Mouse (Mus musculus): ENCODE data around the gene Kcnh7. TPM values are rescaled to one million over a fixed set of nuclear protein-coding genes. Genes with fewer than 3 reads are reported as not detected.
A peak's percentile ranks its signal among the peaks of the same experiment; 100 is the strongest.

The Kcnh7 gene
- polyA plus RNA-seq, 1 experiment = not detected

DNA sequence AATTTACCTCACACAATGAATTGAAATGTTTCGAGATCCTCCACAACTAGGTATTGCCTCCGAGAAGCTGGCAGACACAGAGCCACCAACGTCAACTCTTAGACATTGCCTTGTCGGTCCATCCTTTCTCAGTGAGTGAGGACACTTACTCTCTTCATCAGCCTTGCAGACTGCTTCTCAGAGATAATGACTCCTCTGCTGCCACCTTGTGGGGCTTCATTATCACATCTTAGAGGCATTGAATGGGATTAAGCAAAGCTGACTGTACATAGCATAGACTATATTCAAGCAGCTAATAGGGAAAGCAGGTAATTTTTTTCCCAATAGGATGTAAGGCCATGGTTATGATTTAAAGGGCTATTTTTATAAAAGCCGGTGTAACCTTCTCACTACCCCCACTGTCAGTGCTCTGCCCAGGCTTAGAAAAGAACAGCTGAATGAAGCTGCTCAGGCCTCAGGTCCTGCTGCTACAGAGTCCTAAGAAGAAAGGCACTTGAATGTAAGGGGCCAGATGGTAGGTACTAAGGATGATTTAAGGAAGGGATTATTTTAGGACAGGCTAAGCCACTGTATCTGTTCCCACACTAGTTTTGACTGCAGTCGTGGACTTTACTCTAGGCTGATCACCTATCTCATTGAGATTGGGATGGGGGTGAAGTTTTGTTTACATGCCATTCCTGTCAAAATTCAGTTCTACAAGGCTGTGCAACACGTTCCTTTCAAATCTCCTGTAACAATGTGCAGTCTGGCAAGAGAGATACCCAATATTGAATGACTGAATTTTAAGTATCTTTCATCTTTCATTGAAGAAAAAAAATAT, 529.4 kb downstream of the Kcnh7 start:
- no peak overlapping the region for H3K4me3 ChIP-seq (ENCODE audit: insufficient read depth, poor library complexity, severe bottlenecking)
- no peaks in the 10 kb centered on the region for H3K27me3 ChIP-seq (ENCODE audit: control insufficient read depth, insufficient read depth, insufficient read length)
- H3K79me3 ChIP-seq (ENCODE audit: low read depth) = no peaks in the 10 kb centered on the region
- no peak overlapping the region for H3ac ChIP-seq (ENCODE audit: control insufficient read depth, insufficient read length, low read depth)
- TF ChIP-seq MYOD1 (IDR thresholded peaks at IDR 0.05; ENCODE audit: control insufficient read depth, insufficient read length, low read depth) = no peak
- TF ChIP-seq CTCF (IDR thresholded peaks at IDR 0.05; ENCODE audit: control insufficient read depth, insufficient read depth, insufficient read length) = no peak
- TF ChIP-seq MAX (IDR thresholded peaks at IDR 0.05) = no peak
- TF ChIP-seq CEBPB (IDR thresholded peaks at IDR 0.05; ENCODE audit: low read depth) = no peak
- TF ChIP-seq FOSL1 (IDR thresholded peaks at IDR 0.05; ENCODE audit: insufficient read depth, low read length, poor library complexity, severe bottlenecking) = no peak
- no peak for TF ChIP-seq USF1 (IDR thresholded peaks at IDR 0.05; ENCODE audit: low read depth)
- TF ChIP-seq MYOG (IDR thresholded peaks at IDR 0.05; ENCODE audit: control insufficient read depth, extremely low read depth, insufficient read length) = no peak
- H3K36me3 ChIP-seq (ENCODE audit: control insufficient read depth, insufficient read depth) = no peaks in the 10 kb centered on the region
- no peaks in the 10 kb centered on the region for H3K79me2 ChIP-seq (ENCODE audit: control insufficient read depth, insufficient read depth)

DNA sequence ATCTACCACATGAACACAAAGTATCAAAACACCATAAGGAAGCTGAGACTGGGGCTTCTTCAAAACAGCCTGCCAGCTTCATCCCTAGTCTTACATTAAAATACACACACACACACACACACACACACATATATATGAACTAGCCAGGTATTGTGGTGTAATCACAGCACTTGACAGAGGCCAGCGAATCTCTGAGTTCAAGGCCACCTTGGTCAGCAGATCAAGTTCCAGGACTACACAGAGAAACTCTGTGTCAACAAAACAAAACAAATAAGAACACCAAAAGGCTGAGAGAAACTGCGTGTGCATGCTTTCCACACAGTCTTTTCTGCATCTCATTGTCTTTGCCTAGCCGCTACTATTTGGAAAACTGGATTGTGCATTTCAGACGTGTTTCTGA, 531.6 kb downstream of the Kcnh7 start:
- TF ChIP-seq MYOD1 (IDR thresholded peaks at IDR 0.05; ENCODE audit: control insufficient read depth, insufficient read length, low read depth) (no peak), CTCF (IDR thresholded peaks at IDR 0.05; ENCODE audit: control insufficient read depth, insufficient read depth, insufficient read length) (no peak), MYOG (IDR thresholded peaks at IDR 0.05; ENCODE audit: control insufficient read depth, extremely low read depth, insufficient read length) (no peak), FOSL1 (IDR thresholded peaks at IDR 0.05; ENCODE audit: insufficient read depth, low read length, poor library complexity, severe bottlenecking) (no peak), CEBPB (IDR thresholded peaks at IDR 0.05; ENCODE audit: low read depth) (no peak), MAX (IDR thresholded peaks at IDR 0.05) (no peak), USF1 (IDR thresholded peaks at IDR 0.05; ENCODE audit: low read depth) (no peak)
- no peaks in the 10 kb centered on the region for H3K79me2 ChIP-seq (ENCODE audit: control insufficient read depth, insufficient read depth)

DNA sequence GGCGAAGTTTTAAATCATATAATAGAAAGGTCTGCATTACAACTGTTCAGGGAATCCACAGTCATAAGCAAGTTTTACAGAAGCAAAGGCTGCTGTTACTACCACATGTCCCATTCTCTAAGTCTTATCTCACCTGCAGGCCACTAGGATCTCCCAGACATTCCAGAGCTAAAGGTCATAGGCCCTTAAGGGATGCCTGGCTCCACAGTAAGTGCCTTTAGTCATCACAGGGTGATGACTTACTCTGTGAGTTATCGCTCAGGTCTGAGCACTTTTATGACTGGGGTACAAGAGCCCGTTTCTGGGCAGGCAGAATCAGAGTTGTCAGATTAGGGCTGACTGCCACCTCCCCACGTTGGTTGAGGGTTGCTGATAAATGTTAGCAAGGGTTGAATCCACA, 532.2 kb downstream of the Kcnh7 start:
- H3K79me2 ChIP-seq (ENCODE audit: control insufficient read depth, insufficient read depth) = no peaks in the 10 kb centered on the region
- no peak overlapping the region for H3K4me3 ChIP-seq (ENCODE audit: insufficient read depth, poor library complexity, severe bottlenecking)
- H3K27me3 ChIP-seq (ENCODE audit: control insufficient read depth, insufficient read depth, insufficient read length) = no peaks in the 10 kb centered on the region
- H3ac ChIP-seq (ENCODE audit: control insufficient read depth, insufficient read length, low read depth) = no peak overlapping the region
- H3K36me3 ChIP-seq (ENCODE audit: control insufficient read depth, insufficient read depth) = no peaks in the 10 kb centered on the region
- H3K79me3 ChIP-seq (ENCODE audit: low read depth) = no peaks in the 10 kb centered on the region
- no peak for TF ChIP-seq CTCF (IDR thresholded peaks at IDR 0.05; ENCODE audit: control insufficient read depth, insufficient read depth, insufficient read length)
- no peak for TF ChIP-seq FOSL1 (IDR thresholded peaks at IDR 0.05; ENCODE audit: insufficient read depth, low read length, poor library complexity, severe bottlenecking)
- no peak for TF ChIP-seq USF1 (IDR thresholded peaks at IDR 0.05; ENCODE audit: low read depth)
- TF ChIP-seq MYOG (IDR thresholded peaks at IDR 0.05; ENCODE audit: control insufficient read depth, extremely low read depth, insufficient read length) = no peak
- no peak for TF ChIP-seq MYOD1 (IDR thresholded peaks at IDR 0.05; ENCODE audit: control insufficient read depth, insufficient read length, low read depth)
- TF ChIP-seq MAX (IDR thresholded peaks at IDR 0.05) = no peak
- no peak for TF ChIP-seq CEBPB (IDR thresholded peaks at IDR 0.05; ENCODE audit: low read depth)

More for the DNA sequence above, 531.6 kb downstream of the Kcnh7 start:
- Histone ChIP-seq H3K27me3 (ENCODE audit: control insufficient read depth, insufficient read depth, insufficient read length) (no peaks in the 10 kb centered on the region), H3K36me3 (ENCODE audit: control insufficient read depth, insufficient read depth) (no peaks in the 10 kb centered on the region), H3ac (ENCODE audit: control insufficient read depth, insufficient read length, low read depth) (no peak overlapping the region), H3K4me3 (ENCODE audit: insufficient read depth, poor library complexity, severe bottlenecking) (no peak overlapping the region), H3K79me3 (ENCODE audit: low read depth) (no peaks in the 10 kb centered on the region)

DNA sequence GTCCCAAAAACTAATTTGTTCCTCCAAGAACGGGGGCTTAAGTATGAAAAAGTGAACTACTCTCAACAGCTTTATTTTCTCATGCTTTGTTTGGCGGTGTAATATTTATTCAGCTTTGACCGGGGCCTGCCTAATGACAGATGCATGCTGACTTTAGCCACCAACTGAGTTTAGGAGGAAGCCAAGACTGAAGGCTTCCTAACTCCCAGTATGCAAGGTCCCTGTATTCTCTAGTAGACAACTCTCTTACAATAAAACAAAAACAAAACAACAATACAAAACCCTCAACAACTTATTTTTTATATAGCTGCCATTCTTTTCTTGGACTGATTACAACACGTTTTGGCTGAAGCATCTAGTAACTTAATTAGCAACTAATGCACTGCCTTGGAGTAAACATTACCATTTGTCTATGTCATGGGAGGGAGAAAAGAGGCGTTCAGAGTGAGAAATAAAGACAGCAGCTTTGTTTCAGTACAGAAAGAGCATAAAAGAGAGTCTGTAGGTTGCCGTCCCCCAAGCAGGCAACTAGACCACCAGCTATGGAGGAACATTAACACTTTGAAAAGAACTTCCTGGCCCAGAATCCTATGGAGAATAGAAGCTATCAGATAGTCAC, 537.3 kb downstream of the Kcnh7 start:
- Histone ChIP-seq H3K27me3 (ENCODE audit: control insufficient read depth, insufficient read depth, insufficient read length) (no peaks in the 10 kb centered on the region), H3K4me3 (ENCODE audit: insufficient read depth, poor library complexity, severe bottlenecking) (no peak overlapping the region)

DNA sequence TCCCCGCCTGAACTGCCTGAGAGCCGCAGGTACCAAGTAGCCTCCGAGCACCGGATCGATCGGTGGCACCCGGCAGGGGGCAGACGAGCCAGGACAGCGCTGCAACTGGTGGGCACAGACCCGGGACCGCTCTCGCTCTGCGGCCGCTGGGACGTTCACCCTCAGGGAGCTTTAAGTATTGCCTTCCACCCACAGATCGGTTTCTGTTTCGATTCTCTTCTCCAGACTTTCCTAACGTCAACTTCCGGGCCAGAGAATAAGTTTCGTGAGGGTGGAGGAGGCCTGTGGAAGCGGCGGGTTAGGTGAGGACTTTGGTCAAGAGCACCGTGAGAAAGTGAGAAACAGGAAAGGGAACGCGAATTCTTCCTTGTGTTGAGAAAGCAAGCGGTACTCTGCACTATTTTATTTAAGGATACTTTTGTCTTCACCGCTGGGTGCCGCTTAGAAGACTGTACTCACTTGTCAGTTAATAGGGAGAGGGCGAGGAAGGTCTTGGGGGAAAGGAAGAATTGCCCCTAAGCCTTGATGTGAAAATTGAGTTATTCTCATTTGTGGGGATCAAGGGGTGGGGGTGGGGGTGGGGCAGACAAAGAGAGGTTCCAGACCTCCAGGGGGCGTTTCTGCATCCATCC, 538.0 kb downstream of the Kcnh7 start, which contains the start of gene Ifih1:
Ifih1 (minus strand) TSS at position 242 of the 632 bp plus-strand sequence.
- Histone ChIP-seq H3K79me3 (ENCODE audit: low read depth) (no peaks in the 10 kb centered on the region), H3K36me3 (ENCODE audit: control insufficient read depth, insufficient read depth) (no peaks in the 10 kb centered on the region), H3ac (ENCODE audit: control insufficient read depth, insufficient read length, low read depth) (peak within 1 kb of the TSS; percentile 31), H3K27me3 (ENCODE audit: control insufficient read depth, insufficient read depth, insufficient read length) (no peaks in the 10 kb centered on the region), H3K79me2 (ENCODE audit: control insufficient read depth, insufficient read depth) (no peaks in the 10 kb centered on the region), H3K4me3 (ENCODE audit: insufficient read depth, poor library complexity, severe bottlenecking) (peak within 1 kb of the TSS; percentile 15)
- TF ChIP-seq MAX (IDR thresholded peaks at IDR 0.05) (no peak), MYOG (IDR thresholded peaks at IDR 0.05; ENCODE audit: control insufficient read depth, extremely low read depth, insufficient read length) (no peak), CEBPB (IDR thresholded peaks at IDR 0.05; ENCODE audit: low read depth) (no peak), MYOD1 (IDR thresholded peaks at IDR 0.05; ENCODE audit: control insufficient read depth, insufficient read length, low read depth) (no peak), USF1 (IDR thresholded peaks at IDR 0.05; ENCODE audit: low read depth) (no peak), CTCF (IDR thresholded peaks at IDR 0.05; ENCODE audit: control insufficient read depth, insufficient read depth, insufficient read length) (peak; percentile 35), FOSL1 (IDR thresholded peaks at IDR 0.05; ENCODE audit: insufficient read depth, low read length, poor library complexity, severe bottlenecking) (no peak)

More for the DNA sequence above, 537.3 kb downstream of the Kcnh7 start:
- no peak for TF ChIP-seq FOSL1 (IDR thresholded peaks at IDR 0.05; ENCODE audit: insufficient read depth, low read length, poor library complexity, severe bottlenecking)
- TF ChIP-seq MYOG (IDR thresholded peaks at IDR 0.05; ENCODE audit: control insufficient read depth, extremely low read depth, insufficient read length) = no peak
- TF ChIP-seq USF1 (IDR thresholded peaks at IDR 0.05; ENCODE audit: low read depth) = no peak
- TF ChIP-seq MAX (IDR thresholded peaks at IDR 0.05) = no peak
- TF ChIP-seq CEBPB (IDR thresholded peaks at IDR 0.05; ENCODE audit: low read depth) = no peak
- no peak for TF ChIP-seq CTCF (IDR thresholded peaks at IDR 0.05; ENCODE audit: control insufficient read depth, insufficient read depth, insufficient read length)
- no peak for TF ChIP-seq MYOD1 (IDR thresholded peaks at IDR 0.05; ENCODE audit: control insufficient read depth, insufficient read length, low read depth)
- Histone ChIP-seq H3ac (ENCODE audit: control insufficient read depth, insufficient read length, low read depth) (no peak overlapping the region), H3K79me3 (ENCODE audit: low read depth) (no peaks in the 10 kb centered on the region), H3K36me3 (ENCODE audit: control insufficient read depth, insufficient read depth) (no peaks in the 10 kb centered on the region), H3K79me2 (ENCODE audit: control insufficient read depth, insufficient read depth) (no peaks in the 10 kb centered on the region)

Measured in C2C12 (cell line).